Mouse (Mus musculus) liver, adult 2 months (tissue): Measurements from ENCODE around the gene Nhlrc4.
A peak's percentile ranks its signal among the peaks of the same experiment; 100 is the strongest.

ENCODE experiments used
- CTCF ChIP-seq: fragments of 200-500 bp; IDR thresholded peaks from 2 replicates; pipeline ENCODE4 v1.5.1; 2011; ENCODE audit warnings: low read depth, low read length, control low read depth
- POLR2A ChIP-seq: fragments of 200-500 bp; IDR thresholded peaks from 2 replicates; pipeline ENCODE4 v1.6.1; 2011; ENCODE audit warnings: low read length, control low read depth; ENCODE audit not compliant: insufficient read depth; ENCODE audit errors: extremely low read depth

DNA sequence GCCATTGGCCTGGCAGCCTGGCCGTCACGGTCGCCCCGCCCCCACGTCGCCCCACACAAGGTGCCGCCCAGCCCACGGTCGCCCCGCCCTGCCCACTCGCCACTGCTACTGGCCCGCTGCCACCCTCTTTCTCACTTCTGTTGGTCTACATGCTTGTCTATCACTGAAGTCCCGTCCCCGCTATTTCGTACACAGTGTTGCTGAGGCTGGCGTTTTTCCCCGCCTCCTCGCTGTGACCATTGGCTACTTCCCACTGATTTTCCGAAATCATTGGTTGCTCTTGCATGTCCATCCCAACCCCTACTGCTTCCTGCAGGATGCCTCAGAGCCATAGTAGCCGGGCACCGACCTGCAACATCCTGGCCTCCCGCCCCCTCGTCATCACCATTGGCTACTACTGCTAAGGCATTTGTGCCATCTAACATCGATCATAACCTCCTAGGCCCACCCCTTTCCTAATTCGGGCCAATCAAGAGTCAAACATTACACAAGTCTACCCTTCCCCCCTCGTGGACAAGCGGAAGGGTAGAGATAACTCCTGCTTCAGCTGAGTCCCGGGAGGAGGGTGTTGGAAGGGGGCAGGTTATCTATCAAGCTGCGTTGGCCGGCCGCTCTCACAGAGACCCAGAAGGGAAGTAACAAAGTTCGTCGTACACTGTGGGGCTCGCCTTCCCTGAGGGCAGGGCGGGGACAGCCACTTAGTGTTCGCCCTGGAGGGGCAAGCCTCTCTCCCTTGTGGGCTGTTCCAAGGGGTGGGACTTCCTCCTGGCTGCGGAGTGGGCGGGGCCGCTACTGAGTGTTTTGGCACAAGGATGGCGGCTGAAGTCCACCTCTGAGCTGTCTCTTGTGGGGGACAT lies 24.7 kb downstream of the Nhlrc4 start:
- TF ChIP-seq CTCF (no peak), POLR2A (peak; percentile 55; the same call in 1 of the 2 replicates)
